Mouse (Mus musculus): ENCODE measurements around the gene Gm5039. TPM values are rescaled to one million over a fixed set of nuclear protein-coding genes. Genes with fewer than 3 reads are reported as not detected.
"Not testable (repeated sequence)": the region's sequence is repeated elsewhere in the genome, so short reads cannot be mapped to it uniquely, and the experiment has no call there.

Gm5039 gene
- not detected in 2 replicates for polyA plus RNA-seq (2016; fragmentation: Nextera tagmentation; extraction: Ambion mirVana)

- H3K9me3 ChIP-seq; H3K4me3 ChIP-seq; H3K36me3 ChIP-seq; DNase-seq (ENCODE audit: low spot score); H3K4me1 ChIP-seq; H3K27me3 ChIP-seq (ENCODE audit: insufficient read depth, poor library complexity, severe bottlenecking); H3K27ac ChIP-seq: not testable (repeated sequence)
- WGBS = 86% methylated on average over 2 of the region's 2 CpGs
Observed at GRCm38 (mm10) chr12:88323926-88324325, at the start of gene Gm5039. Gm5039 (minus strand) TSS chr12:88324026.

- no peaks in the 10 kb centered on the region for H3K9me3 ChIP-seq
- DNase-seq (ENCODE audit: low spot score) = no peak
- H3K4me3 ChIP-seq = no peak overlapping the region
- 86% methylated on average over 5 of the region's 5 CpGs for whole genome bisulfite sequencing
- H3K36me3 ChIP-seq = no peaks in the 10 kb centered on the region
- H3K27ac ChIP-seq = no peak overlapping the region
- no peaks in the 10 kb centered on the region for H3K27me3 ChIP-seq (ENCODE audit: insufficient read depth, poor library complexity, severe bottlenecking)
- H3K4me1 ChIP-seq = no peaks in the 10 kb centered on the region
Observed at GRCm38 (mm10) chr12:88372018-88372417, 48.2 kb upstream of the Gm5039 start.

DNA sequence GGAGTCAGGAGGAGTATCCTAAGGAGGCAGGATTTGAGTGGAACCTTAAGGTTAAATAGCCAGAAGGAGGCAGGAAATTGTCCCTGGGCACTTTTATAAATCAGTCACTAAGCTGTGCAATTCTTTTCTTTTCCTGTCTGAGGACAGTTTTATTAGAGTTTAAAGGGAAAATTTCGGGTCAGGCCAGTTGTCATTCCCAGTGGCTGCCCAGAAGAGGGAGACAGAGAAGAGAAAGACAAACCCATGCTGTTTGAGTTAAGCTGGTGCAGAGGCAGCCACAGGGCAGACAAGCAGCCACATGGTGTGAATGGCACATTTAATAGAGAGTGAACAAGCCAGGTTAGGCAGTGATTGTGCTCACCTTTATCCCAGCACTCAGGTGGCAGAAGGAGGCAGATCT lies 46.5 kb upstream of the Gm5039 start:
- H3K27me3 ChIP-seq (ENCODE audit: insufficient read depth, poor library complexity, severe bottlenecking); H3K9me3 ChIP-seq; H3K36me3 ChIP-seq; H3K27ac ChIP-seq; H3K4me1 ChIP-seq; H3K4me3 ChIP-seq; DNase-seq (ENCODE audit: low spot score): not testable (repeated sequence)
- WGBS = 10% methylated on average over 1 of the region's 1 CpGs

DNA sequence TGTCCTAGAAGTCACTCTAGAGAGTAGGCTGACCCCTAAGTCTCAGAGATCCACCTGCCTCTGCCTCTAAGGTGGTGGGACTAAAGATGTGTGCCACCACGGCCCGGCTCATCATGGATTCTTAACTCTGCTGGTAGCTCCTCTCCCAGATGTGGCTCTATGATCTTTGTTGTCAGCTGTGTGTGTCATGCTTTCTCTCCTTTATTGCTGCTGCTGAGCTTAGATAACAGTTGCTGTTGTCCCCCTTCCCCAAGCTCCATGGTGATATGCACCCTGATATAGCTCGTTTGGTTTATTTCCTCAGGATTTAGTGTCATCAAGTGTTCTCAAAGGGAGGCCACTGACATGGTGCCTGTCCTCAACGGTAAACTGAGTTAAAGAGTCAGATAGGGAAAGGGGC lies 45.9 kb upstream of the Gm5039 start:
- H3K4me3 ChIP-seq; H3K4me1 ChIP-seq; H3K9me3 ChIP-seq; H3K36me3 ChIP-seq; DNase-seq (ENCODE audit: low spot score); H3K27ac ChIP-seq; H3K27me3 ChIP-seq (ENCODE audit: insufficient read depth, poor library complexity, severe bottlenecking): not testable (repeated sequence)
- WGBS = 69% methylated on average over 4 of the region's 4 CpGs

- H3K9me3 ChIP-seq = no peaks in the 10 kb centered on the region
- H3K27me3 ChIP-seq (ENCODE audit: insufficient read depth, poor library complexity, severe bottlenecking) = no peaks in the 10 kb centered on the region
- 66% methylated on average over 4 of the region's 4 CpGs for WGBS
- H3K4me1 ChIP-seq = no peaks in the 10 kb centered on the region
- H3K4me3 ChIP-seq = no peak overlapping the region
- H3K27ac ChIP-seq = no peak overlapping the region
- DNase-seq (ENCODE audit: low spot score) = no peak
- H3K36me3 ChIP-seq = no peaks in the 10 kb centered on the region
Observed at GRCm38 (mm10) chr12:88368618-88369017, 44.8 kb upstream of the Gm5039 start.

- H3K4me3 ChIP-seq = no peak overlapping the region
- H3K27me3 ChIP-seq (ENCODE audit: insufficient read depth, poor library complexity, severe bottlenecking) = no peaks in the 10 kb centered on the region
- no peaks in the 10 kb centered on the region for H3K9me3 ChIP-seq
- H3K36me3 ChIP-seq = no peaks in the 10 kb centered on the region
- WGBS = 80% methylated on average over 4 of the region's 4 CpGs
- no peaks in the 10 kb centered on the region for H3K4me1 ChIP-seq
- H3K27ac ChIP-seq = no peak overlapping the region
- DNase-seq (ENCODE audit: low spot score) = no peak
Observed at GRCm38 (mm10) chr12:88367673-88368072, 43.8 kb upstream of the Gm5039 start.

GRCm38 (mm10) chr12:88361120-88361445 lies 37.3 kb upstream of the Gm5039 start:
- H3K36me3 ChIP-seq = no peaks in the 10 kb centered on the region
- 47% methylated on average over 9 of the region's 9 CpGs for WGBS
- no peaks in the 10 kb centered on the region for H3K27me3 ChIP-seq (ENCODE audit: insufficient read depth, poor library complexity, severe bottlenecking)
- H3K9me3 ChIP-seq = no peaks in the 10 kb centered on the region
- peak overlapping the region; percentile 93 for H3K27ac ChIP-seq
- DNase-seq (ENCODE audit: low spot score) = no peak
- H3K4me1 ChIP-seq = no peaks in the 10 kb centered on the region; the same call in 1 of the 2 replicates
- peak overlapping the region; percentile 79 for H3K4me3 ChIP-seq

- under 1% methylated on average over 38 of the region's 38 CpGs for WGBS
- H3K27ac ChIP-seq = peak within 1 kb of the TSS; percentile 93
Observed at GRCm38 (mm10) chr12:88360441-88361119, 36.8 kb upstream of the Gm5039 start, which contains the start of gene Adck1. Adck1 (plus strand) TSS chr12:88360554.

DNA sequence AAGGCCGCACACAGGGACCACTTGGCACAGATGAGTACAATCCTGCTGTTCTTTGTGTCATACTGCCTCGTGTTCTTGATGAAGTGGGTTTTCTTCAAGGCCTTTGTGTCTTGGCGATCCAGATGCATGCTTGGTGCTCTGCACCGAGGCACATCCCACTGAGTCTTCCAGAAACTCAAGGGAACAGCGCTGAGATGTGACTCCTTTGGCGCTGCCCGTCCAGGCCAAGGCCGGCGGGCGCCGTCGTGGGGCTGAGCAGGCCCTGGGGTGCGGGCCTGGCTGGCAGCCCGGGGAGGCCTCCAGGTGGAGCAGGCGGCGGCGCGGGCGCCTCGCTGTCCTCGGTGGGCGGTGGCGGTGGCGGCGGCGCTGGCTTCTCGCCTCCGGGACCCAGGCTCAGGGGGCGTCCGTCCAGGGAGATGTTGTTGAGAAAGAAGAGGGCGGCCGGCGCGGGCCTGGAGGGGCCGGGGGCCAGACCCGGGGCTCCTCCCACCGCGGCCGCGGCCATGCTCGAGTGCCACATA lies 30.4 kb upstream of the Gm5039 start:
- whole genome bisulfite sequencing = 18% methylated on average over 41 of the region's 41 CpGs
- Histone ChIP-seq H3K27me3 (ENCODE audit: insufficient read depth, poor library complexity, severe bottlenecking) (no peaks in the 10 kb centered on the region), H3K9me3 (no peaks in the 10 kb centered on the region), H3K4me3 (peak overlapping the region; percentile 57), H3K4me1 (no peaks in the 10 kb centered on the region), H3K36me3 (no peaks in the 10 kb centered on the region), H3K27ac (peak overlapping the region; percentile 76)
- DNase-seq (ENCODE audit: low spot score) = no peak

More at GRCm38 (mm10) chr12:88360441-88361119, 36.8 kb upstream of the Gm5039 start, which contains the start of gene Adck1:
- Histone ChIP-seq H3K27me3 (ENCODE audit: insufficient read depth, poor library complexity, severe bottlenecking) (no peaks in the 10 kb centered on the region), H3K9me3 (no peaks in the 10 kb centered on the region), H3K36me3 (no peaks in the 10 kb centered on the region), H3K4me1 (no peaks in the 10 kb centered on the region; the same call in 1 of the 2 replicates), H3K4me3 (peak within 1 kb of the TSS; percentile 79)
- peak; percentile 95 for DNase-seq (ENCODE audit: low spot score)

DNA sequence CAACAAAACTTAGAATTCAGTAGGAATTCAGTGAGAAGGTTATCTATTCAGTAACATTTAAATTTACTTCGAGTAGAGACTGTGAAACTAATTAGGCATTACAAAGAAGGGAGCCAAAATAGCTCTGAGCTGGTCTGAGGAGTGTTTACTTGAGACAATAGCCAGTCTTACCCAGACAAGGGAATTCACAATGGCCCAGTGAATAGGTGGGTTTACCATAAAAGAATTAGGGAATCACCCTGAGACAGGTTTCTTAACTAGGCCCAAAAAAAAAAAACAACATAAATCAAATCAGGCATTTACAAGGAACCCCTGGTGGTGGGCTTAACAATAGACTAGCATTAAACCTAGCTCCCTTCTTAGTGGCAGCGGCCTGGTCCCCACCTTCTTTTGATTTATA lies 17.5 kb upstream of the Gm5039 start:
- 58% methylated on average over 2 of the region's 2 CpGs for WGBS
- H3K9me3 ChIP-seq; H3K4me3 ChIP-seq; DNase-seq (ENCODE audit: low spot score); H3K27ac ChIP-seq; H3K36me3 ChIP-seq; H3K27me3 ChIP-seq (ENCODE audit: insufficient read depth, poor library complexity, severe bottlenecking); H3K4me1 ChIP-seq: not testable (repeated sequence)

GRCm38 (mm10) chr12:88336662-88337413 lies 13.0 kb upstream of the Gm5039 start:
- not testable (repeated sequence) for H3K27me3 ChIP-seq (ENCODE audit: insufficient read depth, poor library complexity, severe bottlenecking); H3K4me1 ChIP-seq; H3K9me3 ChIP-seq; H3K27ac ChIP-seq; H3K4me3 ChIP-seq; H3K36me3 ChIP-seq; DNase-seq (ENCODE audit: low spot score)
- WGBS = 71% methylated on average over 4 of the region's 4 CpGs

DNA sequence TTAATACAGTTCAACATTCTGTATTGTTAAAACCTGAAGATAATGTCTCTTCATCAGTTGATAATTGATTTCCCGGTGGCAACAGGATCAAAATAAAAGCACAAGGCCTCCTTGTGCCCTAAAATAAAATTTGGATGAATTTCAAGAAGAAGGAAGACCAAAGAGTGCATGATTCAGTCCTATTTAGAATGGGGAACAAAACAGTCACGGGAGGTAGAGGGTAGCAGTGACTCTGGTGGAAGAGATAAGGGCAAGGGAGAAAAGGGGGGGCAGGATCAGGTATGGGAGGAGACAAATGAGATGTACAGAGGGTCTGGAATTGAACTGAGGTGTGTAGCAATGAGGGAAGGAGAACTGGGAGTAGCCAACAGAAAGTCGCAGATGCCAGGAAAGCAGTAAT lies 9.3 kb downstream of the Gm5039 start:
- WGBS = 58% methylated on average over 3 of the region's 3 CpGs
- Histone ChIP-seq H3K9me3 (no peaks in the 10 kb centered on the region), H3K4me3 (no peak overlapping the region), H3K36me3 (no peaks in the 10 kb centered on the region), H3K27me3 (ENCODE audit: insufficient read depth, poor library complexity, severe bottlenecking) (no peaks in the 10 kb centered on the region), H3K27ac (no peak overlapping the region), H3K4me1 (no peaks in the 10 kb centered on the region)
- no peak for DNase-seq (ENCODE audit: low spot score)

DNA sequence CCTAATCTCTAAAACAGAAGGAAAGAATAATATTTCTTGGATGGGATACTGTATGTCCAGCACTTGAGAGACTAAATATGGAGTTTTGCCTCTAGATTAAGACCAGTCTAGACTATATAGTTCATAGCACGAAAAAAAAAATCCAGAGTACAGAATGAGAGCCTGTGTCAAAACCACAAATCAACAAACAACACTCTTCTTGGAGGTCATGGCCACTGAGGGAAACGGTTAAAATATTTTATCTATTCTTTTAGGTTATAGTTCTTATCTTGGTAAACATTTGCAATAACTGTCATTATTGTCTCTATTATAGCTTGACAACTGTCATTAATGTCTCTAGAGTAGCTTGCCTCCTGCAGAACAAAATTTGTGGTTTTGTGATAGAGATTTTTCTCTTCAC lies 26.7 kb downstream of the Gm5039 start:
- DNase-seq (ENCODE audit: low spot score); H3K36me3 ChIP-seq; H3K4me1 ChIP-seq; H3K27me3 ChIP-seq (ENCODE audit: insufficient read depth, poor library complexity, severe bottlenecking); H3K9me3 ChIP-seq; H3K4me3 ChIP-seq; H3K27ac ChIP-seq: not testable (repeated sequence)
- WGBS = 68% methylated on average over 2 of the region's 2 CpGs
